Mouse (Mus musculus): ENCODE measurements at regions not wholly inside any gene's neighbourhood (a gene's known extent, or its start where the extent isn't known, plus 50 kb on each side); places are given as distances from the start of the nearest gene placed in this dataset.

DNA sequence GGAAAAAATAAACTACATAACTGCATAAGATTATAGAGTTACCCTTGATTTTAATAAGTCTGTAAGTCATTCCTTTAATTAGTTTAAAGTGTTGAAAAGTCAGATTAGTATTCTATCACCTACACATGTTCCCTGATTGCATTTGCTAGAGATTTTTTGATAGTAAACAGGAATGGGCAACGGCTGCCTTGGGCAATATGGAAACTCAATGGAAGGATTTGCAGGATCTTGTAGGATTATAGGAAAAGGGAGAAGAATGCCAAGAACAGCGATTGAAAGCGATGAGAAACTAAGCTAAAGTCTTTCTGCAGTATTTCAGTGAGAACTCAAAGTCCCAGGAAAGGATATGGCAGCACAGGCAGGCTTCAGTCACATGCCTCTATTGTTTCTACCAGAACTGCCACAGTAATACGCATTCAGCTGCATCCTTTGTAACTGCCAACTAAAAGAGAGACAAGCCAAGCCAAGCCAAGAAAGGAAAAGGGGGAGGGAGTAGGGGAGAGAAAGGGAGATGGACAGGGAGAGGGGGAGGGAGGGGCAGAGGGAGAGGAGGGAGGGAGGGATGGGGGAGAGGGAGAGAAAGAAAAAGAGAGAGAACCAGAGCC is 340.3 kb downstream of the Kif16b start:
- Histone ChIP-seq H3K79me2 (ENCODE audit: control insufficient read depth, insufficient read depth, low read length) (no peaks in the 10 kb centered on the region), H3K36me3 (ENCODE audit: control insufficient read depth, insufficient read depth, low read length) (no peaks in the 10 kb centered on the region), H3K4me3 (ENCODE audit: insufficient read depth, low read depth, low read length) (no peak overlapping the region), H3K9ac (ENCODE audit: low read depth, low read length) (no peak overlapping the region), H3K27me3 (ENCODE audit: control insufficient read depth, insufficient read depth, low read length) (no peaks in the 10 kb centered on the region), H3K4me1 (ENCODE audit: control insufficient read depth, insufficient read depth, low read length) (no peaks in the 10 kb centered on the region), H3K27ac (replicated peaks; ENCODE audit: insufficient read depth, low read depth, low read length) (no peak overlapping the region)
- DNase-seq (ENCODE audit: extremely low read depth, low read depth, low spot score) = no peak
- WGBS = 79% methylated on average over 4 of the region's 4 CpGs
- TF ChIP-seq POLR2A (IDR thresholded peaks at IDR 0.05; ENCODE audit: extremely low read depth, insufficient read depth, low read length) = no peak

DNA sequence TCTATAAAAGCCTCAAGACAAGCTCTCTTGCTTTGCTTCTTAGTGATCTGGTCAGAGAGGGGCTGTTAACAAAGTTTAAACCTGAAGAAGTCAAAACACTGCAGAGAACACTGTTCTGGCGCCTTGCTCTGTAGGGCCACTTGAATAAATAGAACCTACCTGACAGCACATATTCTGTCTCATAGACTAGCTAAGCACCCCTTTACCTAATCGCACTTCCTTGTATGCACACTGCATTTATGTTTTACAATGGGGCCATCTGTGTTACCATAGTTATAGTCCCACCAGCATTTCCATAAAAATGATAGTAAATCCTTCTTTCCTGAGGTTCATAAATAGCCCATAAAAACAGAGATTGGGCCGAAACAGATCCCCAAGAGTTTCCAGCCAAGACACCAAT is 340.9 kb downstream of the Kif16b start:
- Histone ChIP-seq H3K36me3 (ENCODE audit: control insufficient read depth, insufficient read depth, low read length) (no peaks in the 10 kb centered on the region), H3K27ac (replicated peaks; ENCODE audit: insufficient read depth, low read depth, low read length) (no peak overlapping the region), H3K9ac (ENCODE audit: low read depth, low read length) (no peak overlapping the region), H3K4me1 (ENCODE audit: control insufficient read depth, insufficient read depth, low read length) (no peaks in the 10 kb centered on the region), H3K4me3 (ENCODE audit: insufficient read depth, low read depth, low read length) (no peak overlapping the region), H3K79me2 (ENCODE audit: control insufficient read depth, insufficient read depth, low read length) (no peaks in the 10 kb centered on the region), H3K27me3 (ENCODE audit: control insufficient read depth, insufficient read depth, low read length) (no peaks in the 10 kb centered on the region)
- DNase-seq (ENCODE audit: extremely low read depth, low read depth, low spot score) = no peak
- no peak for TF ChIP-seq POLR2A (IDR thresholded peaks at IDR 0.05; ENCODE audit: extremely low read depth, insufficient read depth, low read length)
- no peak for TF ChIP-seq CTCF (IDR thresholded peaks at IDR 0.05; ENCODE audit: low read depth, low read length)
- WGBS = 85% methylated on average over 3 of the region's 3 CpGs

- H3K27me3 ChIP-seq (ENCODE audit: control insufficient read depth, insufficient read depth, low read length) = no peaks in the 10 kb centered on the region
- H3K4me1 ChIP-seq (ENCODE audit: control insufficient read depth, insufficient read depth, low read length) = no peaks in the 10 kb centered on the region
- no peak overlapping the region for H3K27ac ChIP-seq (replicated peaks; ENCODE audit: insufficient read depth, low read depth, low read length)
- TF ChIP-seq POLR2A (IDR thresholded peaks at IDR 0.05; ENCODE audit: extremely low read depth, insufficient read depth, low read length) = no peak
- no peak for TF ChIP-seq CTCF (IDR thresholded peaks at IDR 0.05; ENCODE audit: low read depth, low read length)
- H3K4me3 ChIP-seq (ENCODE audit: insufficient read depth, low read depth, low read length) = no peak overlapping the region
- H3K36me3 ChIP-seq (ENCODE audit: control insufficient read depth, insufficient read depth, low read length) = no peaks in the 10 kb centered on the region
- no peaks in the 10 kb centered on the region for H3K79me2 ChIP-seq (ENCODE audit: control insufficient read depth, insufficient read depth, low read length)
- H3K9ac ChIP-seq (ENCODE audit: low read depth, low read length) = no peak overlapping the region
- DNase-seq (ENCODE audit: extremely low read depth, low read depth, low spot score) = no peak
These were observed 341.4 kb downstream of the Kif16b start for GRCm38 (mm10) chr2:142559946-142560345.

DNA sequence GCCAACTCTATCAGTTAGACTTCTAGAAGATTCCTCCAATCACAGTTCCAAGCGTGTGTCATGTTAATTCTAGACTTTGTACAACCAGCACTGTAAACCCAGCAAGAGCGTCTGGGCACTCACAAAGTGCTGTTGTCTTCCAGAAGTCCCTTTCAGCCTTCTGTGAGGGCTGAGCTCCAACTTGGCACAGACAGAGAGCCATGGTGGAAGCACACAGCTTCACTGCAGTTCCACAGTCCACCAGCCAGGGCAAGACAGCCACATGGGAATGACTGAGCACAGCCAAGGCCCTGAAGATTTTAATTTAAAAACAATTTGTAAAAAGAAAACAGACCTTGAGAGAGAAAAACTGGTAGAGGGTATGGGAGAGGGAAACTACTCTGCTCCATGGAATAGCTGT is 346.5 kb downstream of the Kif16b start:
- Histone ChIP-seq H3K4me3 (ENCODE audit: insufficient read depth, low read depth, low read length) (no peak overlapping the region), H3K4me1 (ENCODE audit: control insufficient read depth, insufficient read depth, low read length) (no peaks in the 10 kb centered on the region), H3K9ac (ENCODE audit: low read depth, low read length) (no peak overlapping the region), H3K36me3 (ENCODE audit: control insufficient read depth, insufficient read depth, low read length) (no peaks in the 10 kb centered on the region), H3K27me3 (ENCODE audit: control insufficient read depth, insufficient read depth, low read length) (no peaks in the 10 kb centered on the region), H3K27ac (replicated peaks; ENCODE audit: insufficient read depth, low read depth, low read length) (no peak overlapping the region), H3K79me2 (ENCODE audit: control insufficient read depth, insufficient read depth, low read length) (no peaks in the 10 kb centered on the region)
- peak; percentile 58 for DNase-seq (ENCODE audit: extremely low read depth, low read depth, low spot score)
- no peak for TF ChIP-seq POLR2A (IDR thresholded peaks at IDR 0.05; ENCODE audit: extremely low read depth, insufficient read depth, low read length)
- peak; percentile 27 for TF ChIP-seq CTCF (IDR thresholded peaks at IDR 0.05; ENCODE audit: low read depth, low read length)
- WGBS = 59% methylated on average over 2 of the region's 2 CpGs

DNA sequence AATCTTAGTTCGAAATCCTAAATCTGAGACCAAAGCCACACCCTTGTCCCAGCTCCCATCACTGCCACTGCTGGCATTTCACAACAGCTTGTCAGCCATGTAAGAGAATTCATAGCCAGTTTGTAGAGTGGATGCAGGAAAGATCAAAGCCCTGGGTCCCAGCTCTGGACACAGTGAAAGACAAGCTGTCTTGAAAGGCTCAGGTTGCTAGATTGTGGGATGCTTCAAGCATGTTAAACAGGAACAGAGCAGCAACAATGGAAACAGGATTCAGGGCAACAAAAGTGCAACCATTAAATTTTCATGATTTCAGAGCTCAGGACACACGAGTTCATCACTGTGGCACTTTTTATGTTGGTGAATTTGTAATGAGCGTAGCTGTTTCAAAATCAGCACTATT is 349.6 kb downstream of the Kif16b start:
- DNase-seq (ENCODE audit: extremely low read depth, low read depth, low spot score) = no peak
- Histone ChIP-seq H3K4me1 (ENCODE audit: control insufficient read depth, insufficient read depth, low read length) (no peaks in the 10 kb centered on the region), H3K27ac (replicated peaks; ENCODE audit: insufficient read depth, low read depth, low read length) (no peak overlapping the region), H3K79me2 (ENCODE audit: control insufficient read depth, insufficient read depth, low read length) (no peaks in the 10 kb centered on the region), H3K36me3 (ENCODE audit: control insufficient read depth, insufficient read depth, low read length) (no peaks in the 10 kb centered on the region), H3K27me3 (ENCODE audit: control insufficient read depth, insufficient read depth, low read length) (no peaks in the 10 kb centered on the region), H3K4me3 (ENCODE audit: insufficient read depth, low read depth, low read length) (no peak overlapping the region), H3K9ac (ENCODE audit: low read depth, low read length) (no peak overlapping the region)
- WGBS = 75% methylated on average over 3 of the region's 3 CpGs
- TF ChIP-seq POLR2A (IDR thresholded peaks at IDR 0.05; ENCODE audit: extremely low read depth, insufficient read depth, low read length) (no peak), CTCF (IDR thresholded peaks at IDR 0.05; ENCODE audit: low read depth, low read length) (no peak)

GRCm38 (mm10) chr2:142548766-142549165 is 352.6 kb downstream of the Kif16b start:
- H3K4me3 ChIP-seq (ENCODE audit: insufficient read depth, low read depth, low read length) = no peak overlapping the region
- H3K9ac ChIP-seq (ENCODE audit: low read depth, low read length) = no peak overlapping the region
- no peaks in the 10 kb centered on the region for H3K36me3 ChIP-seq (ENCODE audit: control insufficient read depth, insufficient read depth, low read length)
- H3K4me1 ChIP-seq (ENCODE audit: control insufficient read depth, insufficient read depth, low read length) = no peaks in the 10 kb centered on the region
- no peaks in the 10 kb centered on the region for H3K79me2 ChIP-seq (ENCODE audit: control insufficient read depth, insufficient read depth, low read length)
- DNase-seq (ENCODE audit: extremely low read depth, low read depth, low spot score) = no peak
- TF ChIP-seq CTCF (IDR thresholded peaks at IDR 0.05; ENCODE audit: low read depth, low read length) (no peak), POLR2A (IDR thresholded peaks at IDR 0.05; ENCODE audit: extremely low read depth, insufficient read depth, low read length) (no peak)
- WGBS = 80% methylated on average over 4 of the region's 4 CpGs
- no peak overlapping the region for H3K27ac ChIP-seq (replicated peaks; ENCODE audit: insufficient read depth, low read depth, low read length)
- no peaks in the 10 kb centered on the region for H3K27me3 ChIP-seq (ENCODE audit: control insufficient read depth, insufficient read depth, low read length)

Data from liver, adult 2 months (tissue).